Mouse (Mus musculus): Measurements from ENCODE around the gene Nfatc2ip. TPM values are rescaled to one million over a fixed set of nuclear protein-coding genes. Genes with fewer than 3 reads are reported as not detected.
"Not testable (repeated sequence)": the region's sequence is repeated elsewhere in the genome, so short reads cannot be mapped to it uniquely, and the experiment has no call there.

The Nfatc2ip gene
- total RNA-seq, 1 experiment: 45.6 TPM

- in situ Hi-C loops (cut with MboI; ENCODE audit: low sequenced_read_pairs in 2 of 2, unreplicated experiment in 2 of 2): no loop called here
- no peaks in the 10 kb centered on the region for H3K36me3 ChIP-seq (ENCODE audit: control insufficient read depth, insufficient read depth, low read length, poor library complexity, severe bottlenecking)
- no peaks in the 10 kb centered on the region for H3K4me1 ChIP-seq (ENCODE audit: control insufficient read depth in 2 of 2, insufficient read depth in 2 of 2, low read length in 2 of 2, poor library complexity in 1 of 2)
- H3K9me3 ChIP-seq (ENCODE audit: control insufficient read depth, insufficient read depth, low read depth, low read length): no peaks in the 10 kb centered on the region
- no peak for DNase-seq (ENCODE audit: low read depth, low spot score)
- H3K9ac ChIP-seq (ENCODE audit: insufficient read depth, low read depth, low read length, poor library complexity, severe bottlenecking): no peak overlapping the region
- no peak overlapping the region for H3K27ac ChIP-seq (ENCODE audit: insufficient read depth, low read depth, low read length, poor library complexity, severe bottlenecking)
- H3K4me3 ChIP-seq (ENCODE audit: insufficient read depth in 1 of 2, low read depth in 1 of 2, low read length in 2 of 2, poor library complexity in 1 of 2, severe bottlenecking in 1 of 2): no peak overlapping the region
- TF ChIP-seq ZC3H11A (IDR thresholded peaks at IDR 0.05; ENCODE audit: borderline replicate concordance, low read depth, low read length): no peak
Observed at GRCm38 (mm10) chr7:126411061-126411460, 14.5 kb upstream of the Nfatc2ip start.

- in situ Hi-C loops (cut with MboI; ENCODE audit: low sequenced_read_pairs in 2 of 2, unreplicated experiment in 2 of 2): no loop called here
- no peak overlapping the region for H3K9ac ChIP-seq (ENCODE audit: insufficient read depth, low read depth, low read length, poor library complexity, severe bottlenecking)
- no peaks in the 10 kb centered on the region for H3K4me1 ChIP-seq (ENCODE audit: control insufficient read depth in 2 of 2, insufficient read depth in 2 of 2, low read length in 2 of 2, poor library complexity in 1 of 2)
- no peak overlapping the region for H3K4me3 ChIP-seq (ENCODE audit: insufficient read depth in 1 of 2, low read depth in 1 of 2, low read length in 2 of 2, poor library complexity in 1 of 2, severe bottlenecking in 1 of 2)
- no peak for TF ChIP-seq ZC3H11A (IDR thresholded peaks at IDR 0.05; ENCODE audit: borderline replicate concordance, low read depth, low read length)
- TF ChIP-seq HCFC1 (IDR thresholded peaks at IDR 0.05; ENCODE audit: borderline replicate concordance, insufficient read depth, low read length): no peak
- no peak for DNase-seq (ENCODE audit: low read depth, low spot score)
- H3K9me3 ChIP-seq (ENCODE audit: control insufficient read depth, insufficient read depth, low read depth, low read length): no peaks in the 10 kb centered on the region
- H3K27ac ChIP-seq (ENCODE audit: insufficient read depth, low read depth, low read length, poor library complexity, severe bottlenecking): no peak overlapping the region
- H3K36me3 ChIP-seq (ENCODE audit: control insufficient read depth, insufficient read depth, low read length, poor library complexity, severe bottlenecking): no peaks in the 10 kb centered on the region
Observed at GRCm38 (mm10) chr7:126408686-126409085, 12.1 kb upstream of the Nfatc2ip start.

- H3K9me3 ChIP-seq (ENCODE audit: control insufficient read depth, insufficient read depth, low read depth, low read length); DNase-seq (ENCODE audit: low read depth, low spot score); H3K9ac ChIP-seq (ENCODE audit: insufficient read depth, low read depth, low read length, poor library complexity, severe bottlenecking); H3K36me3 ChIP-seq (ENCODE audit: control insufficient read depth, insufficient read depth, low read length, poor library complexity, severe bottlenecking); in situ Hi-C loops (cut with MboI; ENCODE audit: low sequenced_read_pairs in 2 of 2, unreplicated experiment in 2 of 2); H3K4me3 ChIP-seq (ENCODE audit: insufficient read depth in 1 of 2, low read depth in 1 of 2, low read length in 2 of 2, poor library complexity in 1 of 2, severe bottlenecking in 1 of 2); H3K4me1 ChIP-seq (ENCODE audit: control insufficient read depth in 2 of 2, insufficient read depth in 2 of 2, low read length in 2 of 2, poor library complexity in 1 of 2); H3K27ac ChIP-seq (ENCODE audit: insufficient read depth, low read depth, low read length, poor library complexity, severe bottlenecking): not testable (repeated sequence)
- TF ChIP-seq ZNF384 (IDR thresholded peaks at IDR 0.05; ENCODE audit: low read depth, low read length): peak; percentile 66
Observed at GRCm38 (mm10) chr7:126402518-126402917, 6.0 kb upstream of the Nfatc2ip start.

- H3K36me3 ChIP-seq (ENCODE audit: control insufficient read depth, insufficient read depth, low read length, poor library complexity, severe bottlenecking): no peaks in the 10 kb centered on the region
- in situ Hi-C loops (cut with MboI; ENCODE audit: low sequenced_read_pairs in 2 of 2, unreplicated experiment in 2 of 2): no loop called here
- TF ChIP-seq MAFK (IDR thresholded peaks at IDR 0.05; ENCODE audit: insufficient read depth, low read depth, low read length): no peak
- 0 out of 2 replicates have a peak, but pooled peaks have one; percentile 33 for TF ChIP-seq HCFC1 (IDR thresholded peaks at IDR 0.05; ENCODE audit: borderline replicate concordance, insufficient read depth, low read length)
- TF ChIP-seq ZNF384 (IDR thresholded peaks at IDR 0.05; ENCODE audit: low read depth, low read length): no peak
- TF ChIP-seq CHD2 (IDR thresholded peaks at IDR 0.05; ENCODE audit: low read depth, low read length): no peak
- TF ChIP-seq ZC3H11A (IDR thresholded peaks at IDR 0.05; ENCODE audit: borderline replicate concordance, low read depth, low read length): peak; percentile 75
Observed at GRCm38 (mm10) chr7:126399548-126399947, 3.0 kb upstream of the Nfatc2ip start.

GRCm38 (mm10) chr7:126397822-126398221 is 1.3 kb upstream of the Nfatc2ip start:
- in situ Hi-C loops (cut with MboI; ENCODE audit: low sequenced_read_pairs in 2 of 2, unreplicated experiment in 2 of 2): no loop called here
- Histone ChIP-seq H3K36me3 (ENCODE audit: control insufficient read depth, insufficient read depth, low read length, poor library complexity, severe bottlenecking) (0 out of 2 replicates have a peak, but pooled peaks cover 2% of the 10 kb centered on the region), H3K4me1 (ENCODE audit: control insufficient read depth in 2 of 2, insufficient read depth in 2 of 2, low read length in 2 of 2, poor library complexity in 1 of 2) (0 out of 4 replicates have a peak, but pooled peaks cover 0 to 2% of the 10 kb centered on the region in 2 experiments), H3K9me3 (ENCODE audit: control insufficient read depth, insufficient read depth, low read depth, low read length) (no peaks in the 10 kb centered on the region), H3K9ac (ENCODE audit: insufficient read depth, low read depth, low read length, poor library complexity, severe bottlenecking) (no peak overlapping the region), H3K4me3 (ENCODE audit: insufficient read depth in 1 of 2, low read depth in 1 of 2, low read length in 2 of 2, poor library complexity in 1 of 2, severe bottlenecking in 1 of 2) (no peak overlapping the region), H3K27ac (ENCODE audit: insufficient read depth, low read depth, low read length, poor library complexity, severe bottlenecking) (no peak overlapping the region)
- TF ChIP-seq HCFC1 (IDR thresholded peaks at IDR 0.05; ENCODE audit: borderline replicate concordance, insufficient read depth, low read length): no peak
- no peak for TF ChIP-seq ZC3H11A (IDR thresholded peaks at IDR 0.05; ENCODE audit: borderline replicate concordance, low read depth, low read length)
- no peak for TF ChIP-seq MAFK (IDR thresholded peaks at IDR 0.05; ENCODE audit: insufficient read depth, low read depth, low read length)
- TF ChIP-seq CHD2 (IDR thresholded peaks at IDR 0.05; ENCODE audit: low read depth, low read length): no peak
- no peak for TF ChIP-seq ZNF384 (IDR thresholded peaks at IDR 0.05; ENCODE audit: low read depth, low read length)
- DNase-seq (ENCODE audit: low read depth, low spot score): no peak

More at GRCm38 (mm10) chr7:126399548-126399947, 3.0 kb upstream of the Nfatc2ip start:
- Histone ChIP-seq H3K4me3 (ENCODE audit: insufficient read depth in 1 of 2, low read depth in 1 of 2, low read length in 2 of 2, poor library complexity in 1 of 2, severe bottlenecking in 1 of 2) (no peak overlapping the region), H3K4me1 (ENCODE audit: control insufficient read depth in 2 of 2, insufficient read depth in 2 of 2, low read length in 2 of 2, poor library complexity in 1 of 2) (no peaks in the 10 kb centered on the region), H3K9ac (ENCODE audit: insufficient read depth, low read depth, low read length, poor library complexity, severe bottlenecking) (no peak overlapping the region), H3K9me3 (ENCODE audit: control insufficient read depth, insufficient read depth, low read depth, low read length) (no peaks in the 10 kb centered on the region), H3K27ac (ENCODE audit: insufficient read depth, low read depth, low read length, poor library complexity, severe bottlenecking) (no peak overlapping the region)
- peak; percentile 85 for DNase-seq (ENCODE audit: low read depth, low spot score)

Data from ES-E14 (cell line).